Mouse (Mus musculus): ENCODE measurements around the gene Alox5ap. TPM values are rescaled to one million over a fixed set of nuclear protein-coding genes. Genes with fewer than 3 reads are reported as not detected.

The Alox5ap gene
- total RNA-seq, 2 experiments from 2014 or later, result 13.2 to 16.8 TPM

GRCm38 (mm10) chr5:149337148-149337547, 72.6 kb downstream of the Alox5ap start:
- intact Hi-C loops (cut with DNase I), result loop anchor here (2.0 kb wide), 1 partner anchor 528 kb away; no protein-coding TSS in a partner anchor

More at GRCm38 (mm10) chr5:149337148-149337547, 72.6 kb downstream of the Alox5ap start:
- no peak for DNase-seq

Small RNA genes within 50 kb of the gene (microRNA-seq; reads per million reads assigned to microRNA genes)
- gene Gm24105, result 0 reads per million in 2 experiments

Other genes with a start within 250 kb of the Alox5ap start
- gene Uspl1, start 80.4 kb upstream of the Alox5ap start, total RNA-seq (2021), result 10 to 100 TPM; 17.6 to 19.6 TPM
- 100 to 1,000 TPM; 119 to 130 TPM for gene Hmgb1, start 80.3 kb upstream of the Alox5ap start, total RNA-seq (2021)
- 10 to 100 TPM; 14.1 to 16.1 TPM for gene Medag, start 147.0 kb downstream of the Alox5ap start, total RNA-seq (2021)
- gene Tex26, start 174.9 kb downstream of the Alox5ap start, total RNA-seq (2021), result not detected